Mouse (Mus musculus): ENCODE data around the gene Plcl2. TPM values are rescaled to one million over a fixed set of nuclear protein-coding genes. Genes with fewer than 3 reads are reported as not detected.
"Not testable (repeated sequence)": the region's sequence is repeated elsewhere in the genome, so short reads cannot be mapped to it uniquely, and the experiment has no call there.

Plcl2 gene
- total RNA-seq, 2 experiments from 2014 or later: 27.0 to 32.7 TPM

DNA sequence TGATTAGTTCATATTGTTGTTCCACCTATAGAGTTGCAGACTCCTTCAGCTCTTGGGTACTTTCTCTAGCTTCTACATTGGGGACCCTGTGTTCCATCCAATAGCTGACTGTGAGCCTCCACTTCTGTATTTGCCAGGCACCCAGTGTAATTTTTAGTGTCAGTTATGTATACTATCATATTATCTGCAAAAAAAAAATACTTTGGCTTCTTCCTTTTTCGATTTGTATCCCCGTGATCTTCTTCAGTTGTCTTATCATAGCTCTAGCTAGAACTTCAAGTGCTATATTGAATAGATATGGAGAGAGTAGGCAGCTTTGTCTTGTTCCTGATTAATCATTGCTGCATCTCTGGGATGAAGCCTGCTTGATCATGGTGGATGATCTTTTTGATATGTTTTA, 25.7 kb downstream of the Plcl2 start:
- not testable (repeated sequence) for DNase-seq

DNA sequence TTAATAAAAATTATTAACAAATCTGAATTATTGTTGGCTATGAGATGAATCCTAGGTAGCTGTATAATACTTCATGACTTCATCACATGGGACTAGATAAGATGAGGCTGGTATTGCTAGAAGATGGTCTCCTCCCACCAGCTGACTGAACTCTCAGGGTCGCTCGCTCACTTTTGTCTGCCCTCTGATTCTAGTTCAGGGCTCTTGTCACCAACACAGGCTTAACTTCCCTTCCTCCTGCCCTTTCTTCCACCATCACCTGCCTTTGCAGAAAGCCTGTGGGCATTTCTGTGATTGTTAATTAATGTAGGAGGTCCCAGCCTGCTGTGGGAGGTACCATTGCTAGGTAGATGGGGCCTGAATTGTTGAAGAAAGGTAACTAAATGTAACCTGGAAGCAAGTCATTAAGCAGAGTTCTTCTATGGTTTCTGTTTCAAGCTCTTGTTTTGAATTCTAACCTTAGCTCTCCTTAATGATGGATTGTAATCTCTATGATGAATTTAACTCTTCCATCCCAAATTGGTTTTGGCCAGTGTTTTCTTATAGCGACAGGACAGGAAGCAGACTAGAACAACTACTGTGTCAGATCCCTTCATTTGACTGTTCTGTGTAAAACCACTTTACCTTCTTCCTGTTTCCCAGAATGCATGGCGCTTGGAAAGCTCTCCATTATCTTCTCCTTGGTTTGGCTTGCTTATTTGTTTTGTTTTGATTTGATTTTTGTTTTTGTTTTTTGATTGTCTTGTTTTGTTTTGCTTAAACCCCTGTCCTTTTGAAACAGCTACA, 27.4 kb downstream of the Plcl2 start:
- no peak for DNase-seq

DNA sequence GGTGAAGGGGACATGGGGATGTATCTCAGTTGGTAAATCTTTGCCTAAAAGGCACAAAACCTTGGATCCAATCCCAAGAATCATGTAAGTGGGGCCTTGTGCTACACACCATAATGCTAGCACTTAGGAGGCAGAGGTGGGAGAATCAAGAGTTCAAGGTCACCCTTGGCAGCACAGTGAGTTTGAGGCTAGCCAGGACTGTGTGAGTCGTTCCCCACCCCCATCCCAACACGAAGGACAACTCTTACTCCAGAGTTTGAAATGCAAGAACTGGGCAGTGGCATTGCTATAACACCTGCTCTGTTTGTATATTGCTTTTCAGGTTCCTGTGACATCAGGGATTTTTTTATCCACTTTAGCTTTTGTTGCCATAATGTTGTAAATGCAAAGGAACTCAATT, 28.6 kb downstream of the Plcl2 start:
- DNase-seq: no peak

DNA sequence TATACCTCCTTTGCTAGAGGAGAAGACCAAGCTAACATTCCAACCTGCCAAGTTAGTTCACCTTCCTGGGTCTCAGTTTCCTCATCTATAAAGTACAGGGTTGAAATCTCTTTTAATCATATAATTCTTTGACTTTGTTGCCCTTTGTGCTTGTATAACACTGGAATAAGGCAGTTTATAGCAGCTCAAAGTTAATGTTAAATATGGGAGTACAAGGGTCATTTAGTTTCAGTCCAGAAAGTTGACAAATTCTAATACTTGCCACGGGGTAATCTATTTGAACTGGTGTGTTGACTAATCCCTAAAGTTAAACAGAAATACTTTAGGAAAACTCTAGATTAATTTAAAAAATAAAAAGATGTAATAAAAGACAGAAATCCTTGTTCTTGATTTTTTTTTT, 35.7 kb downstream of the Plcl2 start:
- DNase-seq: no peak

DNA sequence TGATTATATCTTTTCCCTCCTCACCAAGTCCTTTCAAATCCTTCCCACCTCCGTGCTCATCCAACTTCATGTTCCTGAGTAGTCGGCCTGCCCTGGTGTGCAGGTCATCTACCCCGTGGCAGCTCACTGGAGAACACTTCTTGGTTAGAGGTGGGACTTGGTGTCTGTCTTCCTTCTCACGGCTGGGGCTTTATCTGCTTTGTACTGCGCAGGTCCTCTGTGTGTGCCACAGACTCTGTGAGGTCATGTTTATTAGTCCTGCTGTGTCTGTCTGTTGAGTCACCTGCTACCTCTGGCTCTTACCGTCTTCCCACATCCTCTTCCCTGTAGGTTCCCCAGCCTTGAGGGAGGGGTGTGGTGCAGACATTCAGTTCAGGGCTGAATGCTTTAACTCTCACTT, 36.1 kb downstream of the Plcl2 start:
- DNase-seq: no peak

DNA sequence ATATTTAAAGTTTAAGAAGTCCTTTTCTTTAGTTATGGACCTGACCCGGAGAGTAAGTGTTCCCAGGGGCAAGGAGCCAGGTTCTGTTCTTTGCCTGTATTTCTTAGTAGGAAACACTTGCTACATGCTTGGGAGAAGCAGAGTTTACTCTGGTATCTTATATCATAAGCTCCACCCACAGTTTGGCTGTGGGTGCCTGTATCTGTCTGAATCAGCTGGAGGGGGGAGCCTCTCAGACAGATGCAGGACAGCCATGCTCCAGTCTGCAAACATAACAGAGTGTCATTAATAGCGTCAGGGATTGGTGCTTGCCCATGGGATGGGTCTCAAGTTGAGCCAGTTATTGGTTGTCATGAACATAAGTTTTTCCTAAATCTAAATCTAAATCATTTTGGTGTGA, 42.9 kb downstream of the Plcl2 start:
- DNase-seq: no peak

DNA sequence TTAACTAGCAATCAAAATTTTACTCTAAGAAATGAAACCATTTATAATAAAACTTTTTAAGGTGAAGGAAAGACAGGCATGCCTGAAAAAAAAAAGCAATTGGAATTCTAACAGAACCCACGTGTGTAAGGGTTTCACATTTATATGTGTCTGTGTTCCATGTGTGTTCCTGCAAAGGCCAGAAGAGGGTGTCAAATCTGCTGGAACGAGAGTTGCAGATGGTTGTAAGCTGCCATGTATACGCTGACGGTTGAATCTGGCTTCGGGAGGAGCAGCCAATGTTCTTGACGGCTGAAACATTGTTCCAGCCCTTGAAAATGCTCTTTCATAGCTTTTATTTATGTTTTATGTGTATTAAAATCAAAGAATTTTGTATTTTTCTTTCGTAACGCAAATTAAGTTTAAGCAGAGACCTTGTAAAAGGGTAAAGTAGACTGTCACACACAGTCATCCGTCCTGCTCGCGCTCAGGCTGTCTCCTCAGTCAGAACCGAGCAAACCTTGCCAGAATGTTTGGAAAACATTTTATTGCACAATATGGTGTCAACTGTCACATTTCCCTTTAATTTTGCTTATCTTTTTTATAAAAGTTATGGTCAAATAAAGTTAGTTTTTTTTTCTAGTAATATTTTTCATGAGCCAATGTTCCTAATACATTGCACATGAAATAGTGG, 48.5 kb downstream of the Plcl2 start:
- DNase-seq: no peak

DNA sequence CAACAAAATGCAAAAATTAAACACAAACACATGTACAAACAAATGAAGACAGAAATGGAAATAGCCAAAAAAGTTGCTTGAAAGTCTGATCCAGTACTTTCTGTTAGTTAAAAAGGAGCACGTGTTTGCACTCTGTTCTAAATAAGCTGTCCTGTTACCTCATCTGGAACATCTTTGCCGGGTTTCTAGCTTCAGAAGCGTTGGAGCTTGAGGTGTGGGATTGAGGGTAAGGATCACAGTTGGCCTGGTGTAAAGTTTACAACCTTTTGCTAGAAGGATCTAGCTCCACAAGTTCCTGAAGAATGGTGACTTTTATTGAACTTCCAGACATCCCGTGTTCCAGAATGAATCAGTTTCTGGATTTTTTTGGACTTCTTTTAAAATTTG, 49.0 kb downstream of the Plcl2 start:
- no peak for DNase-seq

DNA sequence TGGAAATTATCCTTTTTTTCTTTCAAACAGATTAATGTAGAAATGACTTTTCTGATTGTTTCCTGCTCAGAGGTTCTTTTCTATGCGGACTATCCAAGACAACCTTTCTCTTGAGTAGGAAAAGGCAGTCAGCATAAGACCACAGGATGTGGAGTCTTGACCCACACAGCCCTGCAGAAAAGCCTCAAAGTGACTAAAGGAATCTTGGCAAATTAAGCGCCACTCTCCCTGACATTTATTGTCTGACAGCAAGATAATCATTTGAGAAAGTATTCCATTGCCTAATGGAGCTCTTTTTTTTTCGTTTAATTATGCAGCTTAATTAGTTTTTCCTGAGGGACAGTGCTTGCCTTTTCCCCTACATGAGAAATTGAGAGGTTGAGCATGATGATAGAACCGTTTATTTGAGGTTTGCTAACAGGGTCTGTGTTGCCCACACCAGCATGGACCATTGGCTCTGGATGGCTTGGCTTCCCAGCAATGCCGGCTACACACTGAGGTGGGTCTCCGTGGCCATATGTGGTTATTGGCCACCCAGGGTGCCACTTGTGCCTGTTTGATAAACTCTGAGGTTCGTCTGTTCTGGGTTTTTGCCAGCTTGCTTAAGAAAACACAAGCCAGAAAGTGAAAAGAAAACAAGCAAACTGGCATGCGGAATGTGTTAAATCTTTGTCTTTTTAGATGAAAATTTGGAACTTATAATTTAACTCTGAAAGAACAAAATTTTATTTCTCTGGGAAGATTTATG, 56.3 kb downstream of the Plcl2 start:
- no peak for DNase-seq

DNA sequence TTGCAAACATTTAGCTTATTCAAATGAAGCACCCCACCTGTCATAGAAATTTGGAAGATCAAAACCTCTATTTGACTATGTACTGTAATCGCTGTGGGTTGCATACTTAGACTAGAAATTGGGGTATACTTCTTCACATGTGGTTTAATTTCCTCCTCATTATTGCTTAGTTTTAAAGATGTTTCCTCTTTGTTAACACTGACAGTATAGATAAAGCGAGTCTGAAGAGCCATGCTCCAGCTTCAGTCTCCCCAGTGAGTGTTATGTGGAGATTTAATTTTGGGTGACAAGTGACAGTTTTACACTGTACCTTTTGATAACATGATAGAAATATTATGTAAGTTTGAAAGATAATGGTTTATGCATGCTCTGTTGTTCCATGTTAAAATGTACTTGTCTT, 59.6 kb downstream of the Plcl2 start:
- no peak for DNase-seq

DNA sequence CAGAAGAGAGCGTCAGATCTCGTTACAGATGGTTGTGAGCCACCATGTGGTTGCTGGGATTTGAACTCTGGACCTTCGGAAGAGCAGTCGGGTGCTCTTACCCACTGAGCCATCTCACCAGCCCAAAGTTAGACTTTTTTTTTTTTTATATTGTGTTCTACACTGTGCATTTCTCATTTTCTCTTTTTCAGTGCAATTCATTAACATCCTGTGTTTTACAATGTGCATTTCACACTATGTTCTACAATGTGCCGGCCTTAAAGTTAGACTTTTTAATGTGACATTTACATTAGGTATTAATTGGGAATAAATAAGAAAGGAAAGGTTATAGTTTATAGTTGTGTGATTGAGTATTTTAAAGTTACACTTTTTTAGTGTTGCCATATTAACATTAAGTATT, 61.0 kb downstream of the Plcl2 start:
- DNase-seq: not testable (repeated sequence)

DNA sequence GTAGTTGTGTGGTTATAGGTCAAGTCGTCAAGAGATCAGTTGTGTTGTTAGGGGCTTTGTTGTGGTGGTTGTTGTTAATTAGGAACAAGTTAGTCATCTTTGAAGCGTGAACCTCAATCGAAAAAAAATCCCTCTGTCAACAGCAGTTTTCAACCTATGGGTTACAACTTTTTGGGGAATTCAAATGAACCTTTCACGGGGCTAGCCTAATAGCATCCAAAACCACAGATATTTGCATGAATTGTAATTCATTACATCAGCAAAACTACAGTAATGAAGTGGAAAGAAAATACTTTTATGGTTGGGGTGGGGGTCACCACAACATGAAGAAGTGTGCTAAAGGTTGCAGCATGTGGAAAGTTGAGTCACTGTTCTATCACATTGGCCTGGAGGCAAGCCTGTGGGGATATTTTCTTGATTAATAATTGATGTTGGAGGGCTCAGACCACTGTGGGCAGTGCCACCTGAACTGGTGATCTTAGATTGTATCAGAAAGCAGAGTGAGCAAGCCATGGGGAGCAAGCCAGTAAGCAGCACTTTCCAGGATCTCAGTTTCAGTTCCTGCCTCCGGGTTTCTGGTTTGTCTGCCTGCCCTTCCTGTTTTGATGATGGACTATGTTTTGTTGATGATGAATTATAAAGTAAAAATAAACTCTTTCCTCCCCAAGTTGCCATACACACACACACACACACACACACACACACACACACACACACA, 61.6 kb downstream of the Plcl2 start:
- DNase-seq: no peak

DNA sequence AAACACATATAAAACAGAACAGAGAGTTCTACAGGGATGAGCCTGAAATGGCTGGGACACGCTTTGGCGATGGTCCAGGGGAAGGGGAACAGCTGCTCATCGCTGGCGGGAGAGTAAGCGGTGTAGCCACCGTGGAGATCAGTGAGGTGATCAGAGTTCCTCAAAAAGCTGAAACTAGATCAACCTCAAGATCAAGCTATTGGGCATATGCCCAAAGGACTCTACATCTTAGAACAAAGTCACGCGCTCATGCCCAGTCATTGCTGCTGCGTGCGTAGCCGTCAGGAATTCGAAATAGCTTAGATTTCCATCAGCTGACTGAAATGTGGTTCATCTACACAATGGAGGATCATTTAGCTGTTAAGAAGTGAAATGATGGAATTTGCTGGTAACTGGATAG, 65.0 kb downstream of the Plcl2 start:
- peak; percentile 40 for DNase-seq

DNA sequence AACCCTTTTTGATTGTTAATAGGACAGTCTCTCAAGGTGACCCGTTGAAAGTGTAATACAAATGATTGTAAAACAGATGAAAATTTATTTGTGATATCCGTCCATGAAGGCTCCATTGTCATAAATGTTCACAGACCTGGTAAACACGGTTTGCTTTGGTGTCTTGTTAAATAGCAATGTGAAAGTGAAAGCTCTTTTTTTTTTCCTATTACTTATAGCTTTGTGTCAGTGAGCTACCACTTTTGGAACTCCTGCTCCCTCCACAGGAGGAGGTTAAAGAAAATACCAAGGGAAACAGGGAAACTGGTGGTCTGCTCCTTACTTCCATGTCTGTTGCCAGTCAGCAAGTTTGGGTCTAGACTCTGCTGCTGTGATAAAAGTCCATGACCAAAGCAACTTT, 71.2 kb downstream of the Plcl2 start:
- DNase-seq: no peak

DNA sequence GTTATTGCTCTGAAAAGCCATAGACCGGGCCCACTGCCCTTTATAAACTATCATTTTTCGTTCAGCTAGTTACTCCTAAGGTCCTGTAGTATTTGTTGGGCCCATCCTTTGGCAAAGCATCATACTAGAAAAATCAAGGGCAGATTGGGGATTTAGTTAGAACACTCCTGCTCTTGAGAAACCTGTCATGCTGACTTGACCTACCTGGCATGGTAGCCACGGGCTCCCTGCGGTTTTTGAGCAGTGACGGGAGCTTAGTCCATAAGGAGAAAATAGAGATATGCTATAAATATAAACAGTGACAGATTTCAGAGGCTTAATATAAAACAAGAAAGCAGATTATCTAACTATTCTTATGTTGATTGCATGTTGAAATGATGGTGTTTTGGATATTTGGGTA, 77.6 kb downstream of the Plcl2 start:
- no peak for DNase-seq

DNA sequence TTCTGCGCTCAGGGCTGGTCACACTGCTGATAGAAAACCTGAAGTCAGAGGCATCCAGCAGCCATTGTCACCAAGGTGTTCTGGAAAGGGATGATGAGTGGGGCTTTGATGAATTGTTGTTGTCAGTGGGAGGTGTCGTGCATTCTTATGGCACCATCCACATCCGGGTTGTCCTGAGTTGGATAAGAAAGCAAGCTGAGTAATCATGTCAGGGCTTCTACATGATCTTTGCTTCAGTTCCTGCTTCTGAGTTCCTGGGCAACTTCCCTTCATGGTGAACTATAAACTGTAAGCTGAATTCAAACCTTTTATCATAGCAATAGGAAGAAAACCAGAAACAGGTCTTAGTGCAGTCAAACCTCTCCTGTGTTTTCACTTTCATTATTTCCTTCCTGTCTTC, 78.7 kb downstream of the Plcl2 start:
- DNase-seq: no peak

DNA sequence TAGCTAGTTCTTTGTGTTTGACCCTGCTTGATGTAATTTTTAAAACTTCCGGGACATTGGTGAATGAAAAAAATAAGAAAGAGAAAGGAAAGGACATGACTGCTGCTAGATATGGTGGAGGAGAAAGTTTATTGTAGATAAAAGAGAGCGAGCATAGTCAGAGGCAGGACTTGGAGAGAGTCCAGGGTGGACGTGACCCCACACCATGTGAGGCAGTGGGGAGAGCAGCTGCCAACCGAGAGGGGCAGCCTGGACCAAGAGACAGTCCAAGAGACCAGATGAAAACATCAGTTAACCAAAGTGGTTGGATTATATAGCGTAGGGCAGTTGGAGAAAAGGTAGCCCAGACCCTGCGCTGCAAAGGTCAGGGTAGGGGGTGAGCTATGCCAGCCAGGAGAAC, 91.0 kb downstream of the Plcl2 start:
- DNase-seq: no peak

DNA sequence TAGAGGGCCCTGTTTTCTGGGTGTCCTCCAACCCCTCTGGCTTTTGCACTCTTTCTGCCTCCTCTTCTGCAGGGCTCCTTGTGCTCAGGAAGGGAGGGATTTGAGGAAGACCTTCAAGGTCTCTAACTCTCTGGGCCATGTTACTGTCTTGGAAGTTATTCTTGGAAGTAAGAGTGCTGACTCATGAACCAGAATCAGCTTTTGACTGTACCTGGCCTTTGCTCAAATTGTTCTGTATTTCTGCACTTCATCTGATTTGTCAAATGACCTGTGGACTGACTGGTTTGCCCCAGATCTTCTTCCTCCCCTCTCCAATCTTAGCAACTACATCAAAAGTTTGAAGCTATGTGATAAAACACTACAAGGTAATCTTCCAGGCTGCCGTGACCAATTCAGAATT, 91.5 kb downstream of the Plcl2 start:
- no peak for DNase-seq

DNA sequence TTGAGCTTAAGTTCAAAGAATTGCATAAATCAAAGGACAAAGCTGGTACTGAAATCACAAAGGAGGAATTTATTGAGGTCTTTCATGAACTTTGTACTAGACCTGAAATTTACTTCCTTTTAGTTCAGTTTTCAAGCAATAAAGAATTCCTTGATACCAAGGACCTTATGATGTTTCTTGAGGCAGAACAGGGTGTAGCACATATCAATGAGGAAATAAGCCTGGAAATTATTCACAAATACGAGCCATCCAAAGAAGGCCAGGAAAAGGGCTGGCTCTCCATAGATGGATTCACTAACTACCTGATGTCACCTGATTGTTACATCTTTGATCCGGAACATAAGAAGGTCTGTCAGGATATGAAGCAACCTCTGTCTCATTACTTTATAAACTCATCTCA, 97.7 kb downstream of the Plcl2 start:
- DNase-seq: no peak

DNA sequence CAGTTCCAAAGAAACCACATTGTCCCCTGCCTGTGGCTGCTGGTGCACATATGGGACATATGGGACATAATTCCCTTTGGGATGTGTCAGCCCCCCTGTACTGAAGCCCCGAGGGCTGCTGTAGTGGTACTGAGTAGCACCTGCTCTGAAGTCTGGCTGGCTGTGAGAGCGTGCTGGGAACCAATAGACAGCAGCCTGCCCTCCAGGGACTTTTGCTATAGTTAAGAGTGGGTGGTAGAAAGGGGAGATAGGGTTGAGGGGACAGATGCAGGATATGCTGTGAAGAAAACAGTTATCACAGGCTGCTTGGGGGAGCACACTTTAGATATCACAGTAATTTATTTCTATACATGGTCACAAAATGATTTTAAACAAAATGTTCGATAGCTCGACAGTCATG, 100.7 kb downstream of the Plcl2 start:
- DNase-seq: no peak

DNA sequence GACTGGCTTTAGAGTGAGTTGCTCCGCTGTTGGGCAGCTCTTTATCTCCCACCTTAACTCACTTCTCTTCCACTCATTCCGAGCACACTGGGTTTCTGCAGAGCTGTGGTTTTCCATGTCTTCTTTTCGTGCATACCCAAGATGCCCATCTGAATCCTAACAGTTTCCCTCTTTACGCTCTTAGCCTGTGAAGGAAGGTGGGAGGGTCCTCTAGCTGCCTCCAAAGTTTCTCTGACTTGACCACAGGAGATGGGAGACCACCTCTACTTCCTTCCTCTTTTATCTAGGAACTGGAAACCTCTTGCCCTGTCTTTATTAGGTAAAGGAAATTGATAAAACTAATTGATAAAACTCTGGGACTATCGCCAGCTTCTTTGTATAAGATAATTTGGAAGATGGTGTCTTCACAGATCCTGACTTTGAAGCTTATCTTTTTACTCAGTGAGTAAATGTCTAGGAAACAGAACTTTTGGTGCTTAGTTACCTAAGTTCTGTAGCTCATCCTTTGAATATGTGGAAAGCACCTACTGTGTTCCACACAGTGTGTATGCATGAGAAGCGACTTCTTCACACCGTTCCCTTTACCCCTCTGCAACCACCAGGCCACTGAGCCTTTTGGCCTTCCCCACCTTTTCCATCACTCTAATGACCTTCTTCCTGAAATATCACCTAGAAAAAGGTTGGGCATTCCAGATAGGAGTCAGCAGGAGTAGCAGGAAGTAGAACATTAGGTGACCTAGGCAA, 111.8 kb downstream of the Plcl2 start:
- DNase-seq: no peak

DNA sequence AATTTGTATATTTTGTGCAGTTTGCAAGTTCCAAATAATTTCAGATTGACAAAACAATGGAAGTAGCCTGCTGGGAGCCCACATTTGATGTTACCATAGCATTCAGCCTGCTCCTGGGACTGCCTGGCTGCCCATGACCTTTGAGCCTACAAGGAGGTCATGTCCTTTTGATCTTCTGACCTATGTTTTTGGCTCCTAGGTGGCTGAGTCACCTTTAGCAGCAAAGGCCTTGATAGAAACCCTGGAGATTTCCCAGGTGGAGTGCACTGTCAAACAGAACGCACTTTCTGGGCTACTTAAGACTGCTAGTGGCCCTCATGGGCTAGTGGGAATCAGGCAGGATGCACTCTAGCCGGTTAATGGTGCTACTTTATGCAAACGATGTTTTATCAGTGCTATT, 112.8 kb downstream of the Plcl2 start:
- DNase-seq: no peak

All from gastrocnemius, postnatal 25 days (tissue).